Mouse (Mus musculus) heart, embryonic 12.5 days (tissue): ENCODE data around the gene Pakap. TPM values are rescaled to one million over a fixed set of nuclear protein-coding genes. Genes with fewer than 3 reads are reported as not detected.

Source experiments
- ATAC-seq: fragments of 200-750 bp; cut with Nextera tagmentation; 2 replicates; pipeline ENCODE4 v1.8.0; 2017; ENCODE audit warnings: moderate TSS enrichment, moderate library complexity; ENCODE audit not compliant: insufficient number of reproducible peaks, low FRiP score
- H3K27ac ChIP-seq: fragments of 300-500 bp; sonication (generic); 2 replicates; pipeline ENCODE4 v1.5.1; 2016; ENCODE audit warnings: mild to moderate bottlenecking, moderate library complexity; ENCODE audit not compliant: poor library complexity, severe bottlenecking
- H3K27me3 ChIP-seq: fragments of 300-500 bp; sonication (generic); replicated peaks from 2 replicates; pipeline ENCODE4 v1.6.1; 2016; ENCODE audit warnings: mild to moderate bottlenecking, moderate library complexity
- H3K36me3 ChIP-seq: fragments of 300-500 bp; sonication (generic); 2 replicates; pipeline ENCODE4 v1.6.1; 2016; ENCODE audit warnings: mild to moderate bottlenecking, moderate library complexity
- H3K4me1 ChIP-seq: fragments of 300-500 bp; sonication (generic); replicated peaks from 2 replicates; pipeline ENCODE4 v1.6.1; 2016; ENCODE audit warnings: mild to moderate bottlenecking
- H3K4me2 ChIP-seq: fragments of 300-500 bp; sonication (generic); 2 replicates; pipeline ENCODE4 v1.6.1; 2016; ENCODE audit warnings: mild to moderate bottlenecking, moderate library complexity
- H3K4me3 ChIP-seq: fragments of 300-500 bp; sonication (generic); 2 replicates; pipeline ENCODE4 v1.5.1; 2016; ENCODE audit warnings: mild to moderate bottlenecking
- H3K9ac ChIP-seq: fragments of 300-500 bp; sonication (generic); 2 replicates; pipeline ENCODE4 v1.6.1; 2016; ENCODE audit warnings: mild to moderate bottlenecking, moderate library complexity
- H3K9me3 ChIP-seq: fragments of 300-500 bp; sonication (generic); replicated peaks from 2 replicates; pipeline ENCODE4 v1.6.1; 2016; ENCODE audit warnings: mild to moderate bottlenecking, moderate library complexity
- WGBS: fragments of 180-500 bp; shearing (Covaris S2); methylation state at CpG from one replicate; pipeline ENCODE4 v1.1.7; 2016; 5-methylcytosine and 5-hydroxymethylcytosine counted together
- polyA plus RNA-seq: library from polyadenylated mRNA; unstranded; fragments of >200 nt; fragmentation: Nextera tagmentation; extraction: Ambion mirVana; gene quantifications from 2 replicates; pipeline ENCODE4 v1.2.1, GENCODE M21; 2016

Pakap gene
- polyA plus RNA-seq, 1 experiment from 2014 or later, result 74.5 TPM

GRCm38 (mm10) chr4:57839343-57839742, 271.4 kb downstream of the Pakap start:
- WGBS, result 24% methylated on average over 4 of the region's 4 CpGs
- H3K27ac ChIP-seq, result peak overlapping the region; percentile 17; the same call in 1 of the 2 replicates

GRCm38 (mm10) chr4:57841911-57842310, 273.9 kb downstream of the Pakap start:
- Histone ChIP-seq H3K4me3 (no peak overlapping the region), H3K27me3 (no peaks in the 10 kb centered on the region), H3K9ac (no peak overlapping the region), H3K4me1 (peaks cover 70% of the 10 kb centered on the region), H3K36me3 (no peaks in the 10 kb centered on the region; the same call in 1 of the 2 replicates), H3K4me2 (no peak overlapping the region), H3K27ac (no peak overlapping the region), H3K9me3 (no peaks in the 10 kb centered on the region)
- ATAC-seq, result no peak
- whole genome bisulfite sequencing, result 56% methylated on average over 1 of the region's 1 CpGs

More at GRCm38 (mm10) chr4:57839343-57839742, 271.4 kb downstream of the Pakap start:
- H3K9me3 ChIP-seq, result no peaks in the 10 kb centered on the region
- no peaks in the 10 kb centered on the region; the same call in 1 of the 2 replicates for H3K36me3 ChIP-seq
- H3K9ac ChIP-seq, result no peak overlapping the region
- H3K4me2 ChIP-seq, result no peak overlapping the region
- H3K27me3 ChIP-seq, result no peaks in the 10 kb centered on the region
- ATAC-seq, result no peak
- H3K4me3 ChIP-seq, result no peak overlapping the region
- H3K4me1 ChIP-seq, result peaks cover 64% of the 10 kb centered on the region

GRCm38 (mm10) chr4:57842472-57843305, 274.7 kb downstream of the Pakap start:
- no peak overlapping the region for H3K4me2 ChIP-seq
- WGBS, result 39% methylated on average over 11 of the region's 11 CpGs
- ATAC-seq, result no peak
- H3K36me3 ChIP-seq, result no peaks in the 10 kb centered on the region; the same call in 1 of the 2 replicates
- no peaks in the 10 kb centered on the region for H3K9me3 ChIP-seq
- H3K27ac ChIP-seq, result peak overlapping the region; percentile 20
- H3K4me3 ChIP-seq, result no peak overlapping the region
- no peak overlapping the region for H3K9ac ChIP-seq
- peaks cover 71% of the 10 kb centered on the region for H3K4me1 ChIP-seq
- no peaks in the 10 kb centered on the region for H3K27me3 ChIP-seq

GRCm38 (mm10) chr4:57845031-57845431, 277.1 kb downstream of the Pakap start:
- peak overlapping the region; percentile 86 for H3K9ac ChIP-seq
- peaks cover 6% of the 10 kb centered on the region for H3K36me3 ChIP-seq
- H3K9me3 ChIP-seq, result no peaks in the 10 kb centered on the region
- peak overlapping the region; percentile 97 for H3K27ac ChIP-seq
- ATAC-seq, result peak; percentile 82
- peak overlapping the region; percentile 75 for H3K4me2 ChIP-seq
- peaks cover 74% of the 10 kb centered on the region for H3K4me1 ChIP-seq
- H3K27me3 ChIP-seq, result no peaks in the 10 kb centered on the region
- 3% methylated on average over 10 of the region's 10 CpGs for WGBS
- peak overlapping the region; percentile 54 for H3K4me3 ChIP-seq

- WGBS, result 13% methylated on average over 12 of the region's 12 CpGs
- Histone ChIP-seq H3K27ac (peak overlapping the region; percentile 97), H3K4me2 (peak overlapping the region; percentile 75), H3K27me3 (no peaks in the 10 kb centered on the region), H3K4me1 (peaks cover 67% of the 10 kb centered on the region), H3K36me3 (peaks cover 13% of the 10 kb centered on the region), H3K9ac (peak overlapping the region; percentile 86), H3K4me3 (peak overlapping the region; percentile 54), H3K9me3 (no peaks in the 10 kb centered on the region)
- ATAC-seq, result no peak
Observed at GRCm38 (mm10) chr4:57845541-57846210, 277.7 kb downstream of the Pakap start.

- peak overlapping the region; percentile 86 for H3K9ac ChIP-seq
- no peaks in the 10 kb centered on the region for H3K27me3 ChIP-seq
- ATAC-seq, result no peak
- peak overlapping the region; percentile 97 for H3K27ac ChIP-seq
- peak overlapping the region; percentile 54 for H3K4me3 ChIP-seq
- peaks cover 18% of the 10 kb centered on the region for H3K36me3 ChIP-seq
- peak overlapping the region; percentile 75 for H3K4me2 ChIP-seq
- no peaks in the 10 kb centered on the region for H3K9me3 ChIP-seq
- 15% methylated on average over 10 of the region's 12 CpGs for WGBS
- peaks cover 65% of the 10 kb centered on the region for H3K4me1 ChIP-seq
Observed at GRCm38 (mm10) chr4:57846381-57846990, 278.5 kb downstream of the Pakap start.

- no peaks in the 10 kb centered on the region for H3K27me3 ChIP-seq
- 11% methylated on average over 8 of the region's 8 CpGs for WGBS
- peak overlapping the region; percentile 75 for H3K4me2 ChIP-seq
- peak overlapping the region; percentile 97 for H3K27ac ChIP-seq
- no peaks in the 10 kb centered on the region for H3K9me3 ChIP-seq
- ATAC-seq, result peak; percentile 69
- H3K4me1 ChIP-seq, result peaks cover 70% of the 10 kb centered on the region
- H3K36me3 ChIP-seq, result peaks cover 19% of the 10 kb centered on the region
- H3K9ac ChIP-seq, result peak overlapping the region; percentile 86
- H3K4me3 ChIP-seq, result peak overlapping the region; percentile 54
Observed at GRCm38 (mm10) chr4:57846991-57847422, 279.0 kb downstream of the Pakap start.

GRCm38 (mm10) chr4:57847676-57848075, 279.7 kb downstream of the Pakap start:
- ATAC-seq, result no peak
- Histone ChIP-seq H3K9me3 (no peaks in the 10 kb centered on the region), H3K36me3 (peaks cover 23% of the 10 kb centered on the region), H3K27me3 (no peaks in the 10 kb centered on the region), H3K27ac (peak overlapping the region; percentile 97), H3K4me3 (peak overlapping the region; percentile 54), H3K9ac (peak overlapping the region; percentile 86), H3K4me2 (peak overlapping the region; percentile 75), H3K4me1 (peaks cover 70% of the 10 kb centered on the region)
- WGBS, result 68% methylated on average over 3 of the region's 3 CpGs

GRCm38 (mm10) chr4:57849465-57849864, 281.5 kb downstream of the Pakap start:
- WGBS, result 32% methylated on average over 6 of the region's 6 CpGs
- H3K4me1 ChIP-seq, result peaks cover 67% of the 10 kb centered on the region
- no peak overlapping the region for H3K4me3 ChIP-seq
- H3K27ac ChIP-seq, result peak overlapping the region; percentile 28; the same call in 1 of the 2 replicates
- no peaks in the 10 kb centered on the region for H3K27me3 ChIP-seq
- H3K9me3 ChIP-seq, result no peaks in the 10 kb centered on the region
- no peak overlapping the region for H3K4me2 ChIP-seq
- no peak overlapping the region for H3K9ac ChIP-seq
- no peak for ATAC-seq
- peaks cover 28% of the 10 kb centered on the region for H3K36me3 ChIP-seq

- 85% methylated on average over 1 of the region's 1 CpGs for WGBS
- Histone ChIP-seq H3K36me3 (peaks cover 50% of the 10 kb centered on the region), H3K27me3 (no peaks in the 10 kb centered on the region), H3K4me3 (no peak overlapping the region), H3K4me1 (peaks cover 53% of the 10 kb centered on the region), H3K4me2 (no peak overlapping the region), H3K9me3 (no peaks in the 10 kb centered on the region), H3K9ac (no peak overlapping the region), H3K27ac (no peak overlapping the region)
- ATAC-seq, result no peak
Observed at GRCm38 (mm10) chr4:57851731-57852130, 283.8 kb downstream of the Pakap start.
